Mouse (Mus musculus): ENCODE data around the gene Tmem51.

Tmem51 gene

DNA sequence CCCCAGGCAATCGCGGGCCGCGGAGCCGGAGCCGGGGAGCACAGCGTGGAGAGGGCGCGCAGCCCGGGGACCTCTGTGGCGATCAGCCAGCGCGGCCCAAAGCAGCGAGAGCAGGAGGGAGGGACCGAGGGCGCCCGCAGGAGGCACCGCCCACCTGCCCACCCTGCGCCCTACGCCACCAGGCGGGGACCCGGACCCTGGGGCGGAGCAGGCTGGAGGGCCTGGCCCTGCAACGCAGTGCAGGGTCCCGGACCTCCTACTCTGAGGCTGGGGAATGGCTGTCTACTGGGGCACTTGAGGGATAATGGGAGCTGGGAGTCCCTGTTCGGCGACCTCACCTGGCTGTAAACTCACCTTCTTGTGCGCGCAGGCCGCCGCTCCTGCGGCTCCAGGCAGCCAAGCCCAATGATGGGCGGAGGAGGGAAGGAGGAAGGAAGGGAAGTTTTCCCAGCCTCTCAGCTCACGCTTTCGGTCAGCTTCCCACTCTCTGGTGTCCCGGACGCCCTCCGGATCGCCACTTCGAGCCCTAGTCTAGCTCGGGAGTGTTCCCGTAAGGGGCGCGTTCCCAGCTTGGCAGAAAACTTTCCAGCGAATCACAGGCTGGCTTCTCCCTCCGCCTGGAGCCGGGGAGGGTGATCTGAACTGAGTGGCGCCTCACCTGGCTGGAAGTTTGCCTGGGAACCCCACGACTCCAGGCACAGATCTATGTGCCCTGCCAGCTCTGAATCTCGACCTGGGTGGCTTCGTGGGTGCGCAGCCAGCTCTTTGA is at the start of gene Tmem51:
Tmem51 (minus strand) TSS at position 174 of the 769 bp plus-strand sequence.
- DNase-seq (ENCODE audit: low read depth, low spot score) = peak; percentile 76

DNA sequence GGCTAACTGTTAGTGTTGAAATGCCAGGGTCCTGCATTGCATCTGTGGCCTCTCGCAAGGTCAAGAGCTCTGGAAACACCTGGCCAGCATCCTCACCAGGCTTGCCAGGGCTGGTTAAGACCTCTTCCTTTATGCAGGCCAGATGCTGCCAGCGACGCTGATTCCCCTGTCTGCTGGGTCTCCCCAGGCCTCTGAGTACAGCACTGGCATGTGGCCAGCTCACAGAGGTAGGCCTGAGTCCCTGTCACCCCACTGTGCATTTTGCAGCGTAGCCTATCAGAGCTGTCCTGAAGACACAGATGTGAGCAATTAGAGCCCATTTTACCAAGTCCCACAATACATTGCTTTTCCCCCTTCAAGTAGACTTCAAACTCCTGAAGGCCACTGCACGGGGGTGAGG is 46.1 kb upstream of the Tmem51 start:
- no peak for DNase-seq (ENCODE audit: low read depth, low spot score)

DNA sequence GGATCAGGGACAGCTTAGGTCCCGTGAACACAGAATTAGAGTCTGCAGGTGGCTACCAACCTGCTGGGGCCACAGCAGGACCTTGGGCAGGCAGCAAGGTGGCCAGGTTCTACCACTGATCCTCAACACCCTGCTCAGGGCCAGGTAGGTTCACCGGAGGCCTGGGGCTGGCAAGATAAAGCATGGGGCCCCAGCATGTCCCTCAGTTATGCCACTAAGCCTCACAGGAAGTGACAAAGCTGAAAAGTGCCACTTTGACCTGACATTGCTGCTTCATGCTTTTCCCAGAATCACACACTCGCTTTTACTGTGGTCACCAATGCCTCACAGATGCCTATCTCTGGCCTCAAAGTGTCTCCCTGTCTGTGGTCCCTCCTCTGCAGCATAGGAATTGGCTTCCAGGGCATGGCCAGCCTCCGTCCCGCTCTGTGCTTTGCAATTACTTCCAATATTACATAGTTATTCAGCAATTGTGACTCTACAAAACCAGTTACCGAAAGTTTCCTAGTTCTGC is 43.2 kb upstream of the Tmem51 start:
- no peak for DNase-seq (ENCODE audit: low read depth, low spot score)

DNA sequence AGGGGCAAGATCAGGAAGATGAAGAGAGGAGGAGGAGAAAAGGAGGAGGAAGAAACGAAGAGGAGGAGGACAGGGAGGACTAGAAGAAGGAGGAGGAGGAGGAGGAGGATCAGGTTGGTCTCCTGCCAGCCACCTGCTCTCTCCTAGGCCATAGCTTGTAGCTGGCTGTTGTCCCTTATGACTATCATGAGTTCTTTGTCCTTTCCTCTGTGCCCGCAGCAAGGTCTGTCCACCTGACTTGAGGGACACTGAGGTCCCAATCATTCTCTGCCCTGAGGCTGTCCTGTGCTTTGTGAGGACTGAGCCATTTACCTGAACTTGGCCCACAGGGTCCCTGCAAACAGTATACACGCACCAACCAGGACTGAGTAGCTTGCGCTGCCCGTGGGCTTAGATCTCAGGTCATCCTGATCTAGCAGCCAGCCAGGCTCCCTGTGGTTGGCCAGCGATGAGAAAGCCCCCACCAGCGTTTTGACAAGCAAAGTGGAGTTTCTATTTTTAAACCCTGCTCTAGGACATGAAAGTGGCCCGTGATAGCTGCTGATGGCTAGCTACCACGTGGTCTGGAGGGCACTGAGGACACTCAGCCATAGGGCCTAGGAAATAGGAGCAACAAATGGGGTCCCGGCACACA is 42.7 kb upstream of the Tmem51 start:
- DNase-seq (ENCODE audit: low read depth, low spot score) = no peak

DNA sequence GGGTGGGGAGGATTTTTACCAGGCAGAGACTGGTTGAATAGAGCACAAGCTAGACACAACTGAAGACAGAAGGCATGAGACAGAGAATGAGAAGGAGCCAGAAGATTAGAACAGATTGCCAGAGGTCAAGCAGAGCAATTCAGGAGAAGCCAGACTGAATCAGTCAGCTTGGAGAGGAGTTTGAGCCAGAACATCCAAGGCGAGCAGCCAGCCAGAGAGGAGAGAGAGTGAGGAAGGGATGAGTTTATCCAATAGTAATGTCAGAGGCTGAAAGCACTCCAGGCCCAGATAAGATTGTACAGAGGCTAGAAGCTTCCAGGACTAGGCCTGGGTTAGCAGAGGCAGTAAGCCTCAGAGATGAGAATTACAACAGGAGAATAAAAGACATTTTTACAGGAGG is 37.1 kb upstream of the Tmem51 start:
- no peak for DNase-seq (ENCODE audit: low read depth, low spot score)

DNA sequence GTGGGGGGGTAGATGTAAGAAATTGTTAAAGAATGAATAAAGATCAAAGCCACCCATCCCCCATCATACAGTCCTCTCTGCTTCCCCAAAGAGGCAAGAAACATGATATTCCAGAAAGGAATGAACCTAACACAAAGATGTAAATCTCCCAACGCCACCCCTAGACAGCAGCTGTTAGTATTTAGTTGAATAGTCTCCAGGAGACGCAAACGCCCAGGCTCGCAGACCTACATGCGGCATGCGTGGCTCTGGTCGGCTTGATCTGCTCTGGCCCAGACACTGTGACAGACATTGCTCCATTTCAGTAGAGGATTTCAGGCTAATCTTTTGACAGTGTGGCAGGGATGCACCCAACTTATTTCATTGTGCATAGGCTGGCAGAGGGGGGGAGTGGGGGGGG is 34.4 kb upstream of the Tmem51 start:
- DNase-seq (ENCODE audit: low read depth, low spot score) = no peak

DNA sequence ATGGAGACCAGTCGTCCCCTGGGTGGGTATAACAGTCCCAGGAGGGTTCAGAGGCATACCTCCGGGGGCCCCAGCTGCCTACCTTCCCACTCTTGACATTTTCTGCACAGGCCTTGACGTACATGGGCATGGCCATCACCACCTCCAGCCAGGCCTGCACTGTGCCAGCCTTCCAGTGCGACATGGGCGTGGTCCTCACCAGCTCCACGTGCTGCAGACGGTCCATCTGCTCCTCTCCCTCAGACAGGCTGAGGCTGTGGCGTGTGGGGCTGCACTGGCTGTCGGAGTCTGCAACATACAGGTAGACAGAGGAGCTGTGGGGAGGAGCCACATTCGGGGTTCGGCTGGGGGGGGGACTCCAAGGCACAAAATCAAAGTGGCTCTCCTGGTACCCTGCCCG is 33.9 kb upstream of the Tmem51 start:
- DNase-seq (ENCODE audit: low read depth, low spot score) = no peak

DNA sequence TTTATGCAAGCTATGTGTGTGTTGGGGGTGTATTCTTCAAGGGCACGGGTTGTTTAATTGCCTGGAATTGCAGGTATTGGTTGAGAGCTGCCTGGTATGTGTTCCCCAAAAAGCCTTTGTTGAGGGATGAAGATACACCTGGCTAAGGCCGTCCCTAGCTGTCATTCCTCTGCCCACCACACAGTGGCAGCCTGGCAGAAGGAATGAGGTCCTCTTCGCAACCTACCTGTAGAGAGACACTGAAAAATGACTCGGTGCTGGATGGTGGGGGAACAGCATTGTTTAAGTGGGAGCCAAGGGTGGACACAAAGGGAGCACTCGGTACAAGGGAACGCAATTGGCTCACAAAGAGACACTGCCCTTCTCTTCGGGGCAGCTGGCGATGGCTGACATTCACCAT is 29.2 kb upstream of the Tmem51 start:
- DNase-seq (ENCODE audit: low read depth, low spot score) = peak; percentile 37

DNA sequence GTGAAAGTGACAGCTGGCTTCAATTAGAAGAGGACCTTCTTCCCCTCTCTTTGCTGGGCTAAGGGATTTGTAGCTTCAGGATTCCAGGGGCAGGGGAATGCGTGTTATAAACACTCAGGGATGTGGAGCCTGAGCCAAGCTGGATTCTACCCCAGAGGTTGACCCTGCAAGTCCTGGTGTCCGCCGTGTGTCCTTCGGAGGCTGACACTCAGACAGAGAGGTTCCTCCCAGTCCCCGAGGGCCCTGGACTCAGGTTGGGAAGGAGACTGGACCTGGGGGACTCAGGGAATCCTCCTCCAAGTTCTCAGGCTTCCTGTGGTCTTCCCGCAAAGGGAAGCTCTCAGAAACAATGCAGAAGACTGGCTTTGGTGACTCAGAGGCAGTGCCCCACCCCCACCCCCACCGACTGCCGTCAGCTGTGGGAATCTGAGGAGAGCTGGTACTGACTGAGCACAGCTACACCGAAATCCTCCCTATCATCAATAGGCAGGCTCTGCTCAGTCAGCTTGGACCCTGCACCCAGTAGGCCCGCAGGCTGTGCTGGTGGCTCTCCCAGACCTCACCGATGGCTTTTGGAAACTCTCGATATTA is 19.1 kb upstream of the Tmem51 start:
- no peak for DNase-seq (ENCODE audit: low read depth, low spot score)

DNA sequence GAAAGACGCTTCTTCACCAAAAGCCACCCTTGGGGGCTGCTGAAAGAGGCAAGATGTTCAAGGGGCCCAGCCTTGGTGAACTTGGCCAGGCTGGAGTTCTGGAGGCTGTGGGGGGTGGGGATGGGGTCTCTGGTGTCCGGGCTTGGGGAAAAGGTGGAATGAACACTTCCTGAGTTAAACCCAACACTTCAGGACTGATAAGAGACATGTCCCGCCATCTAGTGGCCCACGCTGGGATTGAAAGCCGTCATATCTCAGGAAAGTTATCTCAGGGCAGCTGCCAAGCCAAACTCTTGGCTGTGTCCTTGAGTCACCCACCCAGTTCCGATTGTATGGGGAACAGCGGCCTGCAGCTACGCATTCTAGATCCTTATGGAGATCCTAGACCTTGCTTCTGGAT is 14.2 kb upstream of the Tmem51 start:
- peak; percentile 59 for DNase-seq (ENCODE audit: low read depth, low spot score)

DNA sequence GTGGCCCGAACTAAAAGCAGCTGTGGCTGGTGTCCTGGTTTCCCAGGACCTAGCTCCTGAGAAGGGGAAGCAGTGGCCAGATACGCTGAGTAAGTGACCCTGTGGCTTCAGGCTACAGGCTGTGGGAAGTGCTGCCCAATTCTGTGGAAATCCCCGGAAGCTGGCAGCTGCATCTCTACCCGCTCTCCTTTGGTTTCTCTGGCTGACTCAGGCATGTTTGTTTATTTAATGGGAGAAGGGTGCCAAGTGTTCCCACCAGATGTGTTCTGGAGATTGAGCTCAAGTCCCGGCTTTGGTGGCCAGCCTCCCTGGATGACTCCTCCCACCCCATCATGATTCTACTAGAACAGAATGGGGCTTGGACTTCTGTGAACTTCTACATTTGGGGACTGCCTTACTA is 13.8 kb upstream of the Tmem51 start:
- DNase-seq (ENCODE audit: low read depth, low spot score) = no peak

DNA sequence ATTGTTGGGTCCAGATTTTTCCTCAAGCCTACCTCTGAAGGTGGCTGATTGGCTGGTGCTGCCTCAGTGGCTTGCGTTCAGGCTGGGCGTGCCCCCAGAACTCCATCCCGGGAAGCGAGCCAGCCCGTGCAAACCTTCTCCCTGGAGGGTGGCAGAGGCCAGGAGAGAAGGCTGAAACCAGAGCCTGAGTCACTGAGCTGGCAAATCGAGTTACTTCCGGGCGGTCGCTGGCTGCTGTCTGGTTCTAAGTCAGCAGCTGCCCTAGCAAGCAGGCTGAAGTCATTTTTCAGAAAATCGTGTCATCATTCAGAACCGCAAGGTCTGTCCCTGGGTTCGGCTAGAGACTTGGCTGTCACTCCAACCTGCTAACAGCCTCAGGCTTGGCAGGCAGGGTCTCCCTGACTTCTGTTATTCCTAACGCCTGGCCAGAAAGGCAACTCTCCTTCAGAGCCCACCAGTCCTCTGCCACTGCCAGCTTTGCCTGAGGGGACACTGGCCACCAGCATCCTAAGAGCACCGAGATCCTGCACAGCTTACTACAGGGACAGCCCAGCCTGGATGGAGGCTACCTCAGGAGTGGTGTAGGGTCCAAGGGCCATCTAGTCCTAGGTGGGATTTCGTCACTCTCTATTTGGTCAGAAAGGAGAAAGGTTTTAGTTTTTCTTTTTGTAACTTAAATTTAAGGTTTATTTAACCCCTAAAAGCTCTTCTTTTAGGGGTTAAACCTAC is 11.6 kb upstream of the Tmem51 start:
- no peak for DNase-seq (ENCODE audit: low read depth, low spot score)

DNA sequence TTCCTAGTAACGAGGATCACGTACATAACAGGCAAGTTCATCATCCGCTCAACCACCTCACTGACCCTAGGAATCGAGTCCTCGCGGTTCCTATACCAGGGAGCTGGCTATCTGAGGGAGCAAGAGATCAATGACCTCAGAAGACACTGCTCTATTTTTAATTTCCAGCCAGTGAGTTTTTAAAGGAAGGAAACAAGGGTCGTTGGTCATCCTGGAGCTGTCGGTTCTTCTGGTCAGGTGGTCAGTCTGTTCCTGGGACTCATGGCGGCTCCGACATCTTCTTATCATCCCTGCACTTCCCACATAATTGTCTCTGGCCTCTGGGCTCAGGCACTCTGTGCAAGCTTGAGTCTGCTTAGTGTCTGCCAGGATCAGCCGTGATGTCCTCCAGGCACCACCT is 10.3 kb upstream of the Tmem51 start:
- no peak for DNase-seq (ENCODE audit: low read depth, low spot score)

DNA sequence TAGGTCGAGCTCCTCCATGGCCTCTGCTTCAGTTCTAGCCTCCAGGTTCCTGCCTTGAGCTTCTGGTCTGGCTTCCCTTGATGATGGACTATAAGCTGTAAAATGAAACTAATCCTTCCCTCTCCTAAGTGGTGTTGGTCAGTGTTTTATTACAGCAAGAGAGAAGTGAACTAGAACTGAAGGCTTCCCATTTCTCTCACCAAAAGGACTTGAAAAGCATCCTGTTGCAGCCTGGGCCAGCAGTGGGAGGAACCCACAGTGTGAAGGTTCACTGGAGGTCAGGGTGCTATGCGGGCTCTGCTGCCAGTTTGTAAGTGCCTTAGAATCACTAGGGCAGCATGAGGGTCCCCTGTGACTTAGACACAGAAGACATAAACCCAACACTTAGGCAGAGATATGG is 7.0 kb upstream of the Tmem51 start:
- no peak for DNase-seq (ENCODE audit: low read depth, low spot score)

DNA sequence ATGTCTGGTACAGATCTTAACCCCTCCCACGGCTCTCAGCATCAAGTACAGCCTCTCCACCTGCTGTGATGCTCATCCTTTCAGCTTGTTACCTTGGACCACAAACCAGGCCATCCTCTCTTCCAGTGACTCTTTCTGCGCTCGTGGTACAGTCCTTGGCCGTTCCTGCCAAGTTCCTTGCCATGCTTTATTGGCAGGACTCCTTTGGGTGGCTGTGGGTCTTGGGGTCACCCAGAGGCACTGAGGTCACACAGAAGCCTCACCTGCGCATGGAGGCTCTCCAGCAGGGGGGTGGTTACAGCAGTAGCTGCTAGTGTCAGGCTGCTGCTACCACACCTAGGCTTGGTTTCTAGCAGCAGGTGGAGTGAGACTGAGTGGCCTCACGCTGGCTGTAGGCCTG is 5.9 kb upstream of the Tmem51 start:
- DNase-seq (ENCODE audit: low read depth, low spot score) = no peak

DNA sequence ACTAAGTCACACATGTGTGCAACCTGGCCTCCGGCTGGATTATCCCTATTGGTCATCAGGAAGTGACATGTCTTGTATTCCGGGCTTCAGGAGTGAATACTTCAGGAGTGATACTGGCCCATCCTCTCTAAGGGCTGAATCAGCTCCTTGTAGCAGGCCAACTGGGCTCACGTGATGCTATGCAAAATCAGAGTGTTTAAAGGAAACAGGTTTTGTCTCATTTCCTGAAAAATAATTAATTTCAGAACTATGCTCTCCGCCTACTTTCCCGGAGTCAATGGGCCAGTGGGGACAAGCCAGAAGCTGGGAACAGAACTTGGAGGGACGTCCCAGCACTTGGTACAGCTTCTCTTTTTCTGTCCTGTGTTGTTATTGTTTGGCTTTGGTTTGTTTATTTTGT is 4.7 kb upstream of the Tmem51 start:
- DNase-seq (ENCODE audit: low read depth, low spot score) = peak; percentile 45

DNA sequence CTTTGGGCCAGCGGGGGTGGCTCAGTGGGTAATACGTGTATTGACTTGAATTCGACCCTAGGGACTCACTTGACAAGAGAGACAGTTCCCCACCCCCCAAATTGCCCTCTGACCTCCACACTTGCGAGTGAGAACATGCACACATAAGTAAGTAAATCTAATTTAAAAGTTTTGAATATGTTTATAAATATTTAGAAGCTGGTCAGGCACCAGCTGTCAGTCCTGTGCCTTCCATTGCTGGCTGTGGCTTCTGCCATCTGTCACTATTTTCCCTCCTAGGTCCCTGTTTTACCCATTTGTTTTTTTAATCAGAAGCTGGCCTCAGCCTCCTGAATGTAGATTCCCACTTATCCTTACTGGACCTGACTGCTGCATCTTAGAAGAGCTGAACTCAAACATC is 4.3 kb upstream of the Tmem51 start:
- no peak for DNase-seq (ENCODE audit: low read depth, low spot score)

DNA sequence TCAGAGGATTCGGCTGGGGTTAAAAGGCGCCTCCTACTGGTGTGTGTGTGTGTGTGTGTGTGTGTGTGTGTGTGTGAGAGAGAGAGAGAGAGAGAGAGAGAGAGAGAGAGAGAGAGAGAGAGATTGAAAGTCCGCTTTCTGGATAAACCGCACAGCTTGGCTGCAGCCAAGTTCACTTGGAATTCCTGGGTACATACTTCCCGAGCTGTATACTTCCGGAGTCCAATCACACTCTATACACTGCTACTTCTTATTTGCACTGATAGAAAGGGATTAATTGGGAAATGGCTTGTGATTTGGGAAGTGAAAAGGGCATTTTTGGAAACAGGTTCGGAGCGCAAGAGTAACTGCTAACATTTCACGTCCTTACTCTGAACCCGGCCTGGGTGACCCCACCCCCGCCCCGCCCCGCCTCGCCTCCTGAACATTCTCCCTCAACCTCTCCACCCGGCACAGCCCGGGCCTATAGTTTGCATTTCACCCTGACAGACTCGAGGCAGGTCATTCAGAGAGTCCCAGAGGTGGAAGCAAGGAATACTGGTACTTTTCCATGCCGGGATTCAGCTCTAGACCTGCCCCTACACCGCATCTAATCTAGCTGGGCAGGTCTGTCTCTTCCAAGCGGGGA is 946 bp upstream of the Tmem51 start:
- DNase-seq (ENCODE audit: low read depth, low spot score) = no peak

DNA sequence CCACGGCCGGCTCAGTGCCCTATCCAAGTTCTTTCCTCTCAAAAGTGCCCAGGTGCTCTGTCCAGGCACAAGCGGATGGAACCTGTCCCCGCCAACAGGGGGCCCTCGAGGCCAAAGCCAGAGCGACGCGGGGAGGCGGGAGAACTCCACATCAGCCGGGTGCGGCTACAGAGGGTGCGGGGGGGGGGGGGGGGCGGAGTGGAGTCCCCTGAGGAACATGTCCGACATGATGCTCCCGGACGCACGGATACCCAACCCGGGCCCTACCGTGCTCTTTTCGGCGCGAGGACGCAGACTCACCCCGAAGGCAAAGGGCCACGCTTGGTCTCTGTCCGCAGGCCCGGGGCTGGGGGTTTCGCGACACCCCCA is 358 bp downstream of the Tmem51 start:
- DNase-seq (ENCODE audit: low read depth, low spot score) = peak; percentile 84

DNA sequence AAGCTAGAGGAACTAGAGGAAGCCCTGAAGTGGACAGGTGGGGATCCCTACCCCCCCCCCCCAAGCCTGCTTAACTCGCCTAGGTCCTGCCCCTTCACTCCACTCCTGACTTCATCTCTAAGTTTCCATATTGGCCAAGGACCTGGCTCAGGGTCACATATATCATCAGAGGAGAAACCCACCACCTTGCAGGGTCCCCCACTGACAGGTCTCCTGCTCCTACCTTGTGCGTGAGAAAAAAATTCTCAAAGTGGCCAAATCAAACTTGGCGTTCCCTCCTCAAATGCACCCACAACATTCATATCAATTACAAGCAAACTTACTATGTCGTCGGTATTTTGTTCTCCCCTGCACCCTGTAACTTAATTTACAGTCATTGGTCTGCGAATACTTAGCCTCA is 911 bp downstream of the Tmem51 start:
- DNase-seq (ENCODE audit: low read depth, low spot score) = no peak

DNA sequence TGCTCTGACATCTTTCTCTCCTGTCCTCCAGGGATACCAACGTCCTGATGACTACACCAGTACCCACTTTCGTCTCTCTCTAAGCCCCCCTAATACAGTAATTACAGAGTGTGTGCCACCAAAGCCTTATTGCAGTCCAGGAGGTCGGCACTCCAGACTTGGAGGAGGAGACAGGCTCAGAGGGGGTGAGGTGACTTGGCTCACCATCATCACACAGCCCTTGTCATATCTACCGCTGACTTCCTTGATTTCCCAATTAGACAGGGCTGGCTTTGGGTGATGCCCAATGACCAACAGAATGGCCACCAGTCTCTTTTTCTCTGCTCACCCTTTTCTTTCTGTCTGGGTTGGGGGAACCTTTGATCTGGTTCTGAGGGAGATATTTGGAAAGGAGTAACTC is 1.4 kb downstream of the Tmem51 start:
- DNase-seq (ENCODE audit: low read depth, low spot score) = no peak

Data from A20 (cell line).